Comparison of ENCODE assay signal across 2 mouse cellular contexts in genomic region chr4:115820199-115820598, GRCm38 (mm10).
TF ChIP-seq lines count a peak whose summit lies in the region.

No protein-coding gene starts in this region.

TF ChIP-seq in MEL, 35 proteins besides CTCF, POLR2A, EP300 and RAD21 (continued from another document):
- 0 out of 2 replicates have a peak, but pooled peaks have one; percentile 22 for TF ChIP-seq MXI1 (IDR thresholded peaks at IDR 0.05; ENCODE audit: low read depth, low read length)
- TF ChIP-seq CHD1 (IDR thresholded peaks at IDR 0.05; ENCODE audit: low read depth, low read length): no peak
- 0 out of 2 replicates have a peak, but pooled peaks have one; percentile 25 for TF ChIP-seq SIN3A (IDR thresholded peaks at IDR 0.05; ENCODE audit: low read length)
- TF ChIP-seq ETS1 (IDR thresholded peaks at IDR 0.05; ENCODE audit: low read depth, low read length): peak; percentile 60; the same call in 1 of the 2 replicates

TF ChIP-seq in myocyte, 11 proteins besides CTCF, POLR2A, EP300 and RAD21 (continued from another document):
- TF ChIP-seq CEBPB (IDR thresholded peaks at IDR 0.05; ENCODE audit: insufficient read depth, poor library complexity, severe bottlenecking) (no peak), TCF12 (IDR thresholded peaks at IDR 0.05; ENCODE audit: insufficient read depth, poor library complexity, severe bottlenecking) (no peak), REST (IDR thresholded peaks at IDR 0.05; ENCODE audit: insufficient read depth, insufficient read length) (no peak), SRF (IDR thresholded peaks at IDR 0.05; ENCODE audit: control insufficient read depth, insufficient read length, low read depth) (no peak), E2F4 (IDR thresholded peaks at IDR 0.05; ENCODE audit: insufficient read depth) (no peak)
TF ChIP-seq in myocyte: peak in this region for 2.
